Mouse (Mus musculus) spleen, adult 2 months (tissue): ENCODE measurements around the gene Pitpnm3.

ENCODE experiments used
- CTCF ChIP-seq: fragments of 200-500 bp; IDR thresholded peaks from 2 replicates; pipeline ENCODE4 v1.5.1; 2011; ENCODE audit warnings: mild to moderate bottlenecking, inconsistent platforms; ENCODE audit not compliant: insufficient read depth, insufficient read length, insufficient replicate concordance; ENCODE audit errors: extremely low read depth
- POLR2A ChIP-seq: fragments of 200-500 bp; IDR thresholded peaks from 2 replicates; pipeline ENCODE4 v1.6.1; 2011; ENCODE audit warnings: low read depth, low read length, inconsistent platforms

DNA sequence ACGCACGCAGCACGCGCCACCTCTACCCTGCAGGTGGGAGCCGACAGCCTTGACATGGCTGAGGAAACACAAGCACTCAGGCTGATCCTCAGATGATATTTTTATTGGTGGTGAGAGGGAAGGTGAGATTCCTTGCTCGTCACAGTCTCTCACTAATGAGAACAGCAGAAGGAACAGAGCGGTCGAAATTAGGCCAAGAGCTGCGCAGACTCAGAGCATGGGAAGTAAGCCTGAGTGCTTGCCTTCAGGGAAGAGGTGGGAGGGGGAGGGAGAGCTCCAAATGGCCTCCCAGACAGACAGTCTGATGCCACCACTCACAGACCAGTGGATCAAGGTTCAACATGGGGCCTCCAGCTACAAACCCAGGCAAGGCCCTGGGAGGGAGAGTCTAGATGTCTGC, 109.1 kb downstream of the Pitpnm3 start:
- TF ChIP-seq CTCF (no peak), POLR2A (no peak)
